Mouse (Mus musculus) megakaryocyte-erythroid progenitor cell, adult 5-6 weeks (primary cell): Measurements from ENCODE around the gene Mtor. TPM values are rescaled to one million over a fixed set of nuclear protein-coding genes. Genes with fewer than 3 reads are reported as not detected.
A peak's percentile ranks its signal among the peaks of the same experiment; 100 is the strongest.

Experiments
- ATAC-seq: replicated peaks from 2 replicates; pipeline ENCODE4 v1.8.0; 2016; ENCODE audit warnings: mild to moderate bottlenecking, inconsistent platforms; ENCODE audit not compliant: severe bottlenecking, poor library complexity, low FRiP score, low TSS enrichment
- total RNA-seq, 2 experiments: library from RNA; stranded (forward) in 1 of 2; stranded (reverse) in 1 of 2; fragments of 200-1000, 215-1000 nt in 1 of 2; fragments of >200 nt in 1 of 2; fragmentation: Nextera tagmentation in 1 of 2; gene quantifications; 2 replicates each; pipeline ENCODE4 v1.2.3; 2014 to 2017

Gene Mtor
- total RNA-seq, 2 experiments from 2014 or later = 12.2 to 26.5 TPM

- no peak for ATAC-seq
Measured at GRCm38 (mm10) chr4:148472436-148473174, 24.2 kb downstream of the Mtor start.

- no peak for ATAC-seq
Measured at GRCm38 (mm10) chr4:148473496-148473895, 25.1 kb downstream of the Mtor start.

DNA sequence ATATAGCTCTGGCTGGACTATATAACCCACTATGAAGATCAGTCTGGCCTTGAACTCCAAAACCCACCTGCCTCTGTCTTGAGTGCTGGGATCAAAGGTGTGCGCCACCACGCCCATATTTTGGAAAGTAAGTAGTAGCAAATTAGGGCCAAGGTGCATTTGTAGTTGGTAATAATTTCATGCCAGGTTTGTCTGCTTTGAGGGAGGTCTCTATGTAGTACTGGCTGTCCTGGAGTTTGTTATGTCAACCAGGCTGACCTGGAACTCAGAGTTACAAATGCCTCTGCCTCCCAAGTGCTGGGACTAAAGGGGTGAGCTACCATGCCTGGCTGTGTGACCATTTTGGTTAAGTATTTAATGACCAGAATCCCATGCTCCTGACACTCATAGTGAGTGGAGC, 31.8 kb downstream of the Mtor start:
- no peak for ATAC-seq

GRCm38 (mm10) chr4:148481557-148482168, 33.3 kb downstream of the Mtor start:
- no peak for ATAC-seq

DNA sequence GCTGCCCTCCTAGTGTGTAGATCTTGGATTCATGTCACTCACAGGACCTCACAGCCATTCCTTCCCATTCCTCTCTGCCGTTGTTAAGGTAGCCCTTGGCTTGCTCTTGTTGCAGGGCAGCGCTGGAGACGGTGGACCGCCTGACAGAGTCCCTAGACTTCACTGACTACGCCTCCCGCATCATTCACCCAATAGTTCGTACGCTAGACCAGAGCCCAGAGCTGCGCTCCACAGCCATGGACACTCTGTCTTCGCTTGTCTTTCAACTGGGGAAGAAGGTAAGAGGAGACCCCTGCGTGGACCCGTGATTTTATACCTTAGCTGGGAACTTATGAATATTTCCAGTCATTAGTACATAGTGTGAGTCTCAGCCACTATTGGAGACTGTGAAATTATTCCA, 36.1 kb downstream of the Mtor start:
- no peak for ATAC-seq

GRCm38 (mm10) chr4:148487841-148488240, 39.4 kb downstream of the Mtor start:
- no peak for ATAC-seq

DNA sequence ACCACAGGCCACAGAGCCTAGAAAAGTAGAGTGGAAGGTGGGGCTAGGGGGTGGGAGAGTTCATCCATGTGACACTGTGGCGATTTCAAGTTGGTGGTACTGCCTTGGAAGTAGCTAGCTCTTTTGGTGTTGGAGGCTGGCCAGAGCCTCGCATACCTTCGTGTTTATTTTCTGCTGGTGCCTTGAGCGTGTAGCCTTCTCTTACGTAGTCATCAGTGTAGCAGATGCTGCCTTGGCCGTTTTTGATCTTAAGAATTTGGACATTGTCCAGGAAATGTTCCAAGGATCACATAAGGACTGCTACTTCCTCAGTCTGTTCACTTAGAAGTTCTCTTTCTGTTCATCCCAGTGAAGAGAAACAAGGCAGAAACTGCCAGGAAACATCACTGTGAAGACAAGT, 42.1 kb downstream of the Mtor start:
- ATAC-seq = no peak

DNA sequence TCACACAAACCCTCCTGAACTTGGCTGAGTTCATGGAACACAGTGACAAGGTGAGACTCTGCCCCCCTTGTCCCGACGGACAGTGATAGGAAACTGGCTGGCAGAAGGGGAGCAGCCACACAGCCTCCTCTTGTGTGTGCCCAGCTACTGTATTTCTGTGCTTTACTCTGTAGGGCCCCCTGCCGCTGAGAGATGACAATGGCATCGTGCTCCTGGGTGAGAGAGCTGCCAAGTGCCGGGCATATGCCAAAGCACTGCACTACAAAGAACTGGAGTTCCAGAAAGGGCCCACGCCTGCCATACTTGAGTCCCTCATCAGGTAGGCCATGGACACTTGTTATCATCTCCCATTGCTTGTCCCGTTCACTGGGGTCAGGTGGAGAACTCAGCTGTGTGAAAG, 43.0 kb downstream of the Mtor start:
- no peak for ATAC-seq

DNA sequence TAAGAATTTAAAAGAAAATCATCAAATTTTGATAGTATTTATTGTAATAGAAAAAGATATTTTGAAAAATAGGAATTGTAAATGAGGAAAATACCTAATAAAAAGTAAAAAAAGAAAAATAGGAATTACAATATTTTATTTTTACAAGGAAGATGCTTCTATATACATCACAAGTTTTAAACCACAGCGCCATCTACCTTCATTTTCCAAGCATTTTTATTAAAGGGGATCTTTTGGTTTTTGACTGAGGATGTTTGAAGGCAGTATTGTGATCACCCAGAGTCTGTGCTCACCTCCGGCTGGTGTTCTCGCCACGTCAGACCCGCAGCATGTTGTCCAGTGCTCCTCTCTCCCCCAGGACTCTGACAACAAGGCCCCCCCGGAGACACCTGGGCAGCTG, 46.7 kb downstream of the Mtor start:
- ATAC-seq = no peak

GRCm38 (mm10) chr4:148495874-148496689, 47.7 kb downstream of the Mtor start:
- ATAC-seq = no peak

DNA sequence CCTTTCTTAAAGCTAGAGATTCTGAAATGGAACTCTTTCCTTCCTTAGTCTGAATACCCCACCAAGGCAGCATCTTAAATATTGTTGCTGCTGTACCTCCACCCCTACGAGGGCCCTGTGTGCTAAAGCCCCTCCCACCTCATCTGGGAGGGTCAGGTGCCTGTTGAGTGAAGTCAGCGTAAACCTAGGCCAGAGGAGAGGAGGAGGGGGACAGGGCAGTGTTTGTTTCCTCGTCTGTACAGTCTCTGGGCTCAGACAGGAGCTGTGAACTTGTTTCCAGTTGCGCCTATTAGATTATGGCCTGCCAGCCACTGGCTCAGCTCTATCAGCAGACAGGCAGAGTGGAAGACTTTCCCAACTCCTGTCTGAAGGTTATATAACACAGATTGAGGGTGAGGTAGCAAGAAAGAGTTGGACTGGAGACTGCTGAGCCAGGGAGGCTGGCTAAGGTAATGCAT, 52.0 kb downstream of the Mtor start, which contains the start of gene Angptl7:
Gene Angptl7, minus strand, starts transcription at position 51 of the 458 bp plus-strand sequence.
- no peak for ATAC-seq

DNA sequence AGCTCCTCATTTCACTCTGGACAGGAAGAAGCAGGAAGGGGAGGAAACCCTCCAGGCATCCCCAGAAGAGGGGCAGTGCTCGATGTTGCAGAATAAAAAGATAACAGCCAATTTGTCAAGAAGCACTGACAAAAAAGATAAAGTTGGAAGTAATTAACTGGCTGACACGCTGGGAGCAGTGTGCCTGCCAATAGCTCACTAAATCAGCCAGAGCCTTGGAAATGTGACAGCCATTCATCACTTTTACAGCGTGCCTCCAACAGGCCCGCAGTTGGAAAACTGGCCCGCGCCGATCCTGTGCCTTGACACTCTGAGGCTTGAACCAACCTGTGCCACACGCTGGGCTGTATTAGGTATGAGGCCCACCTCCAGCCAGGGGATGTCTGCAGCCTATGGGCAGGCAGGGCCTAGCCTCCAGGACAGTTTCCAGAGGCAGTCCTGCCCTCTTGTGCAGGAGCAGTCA, 56.1 kb downstream of the Mtor start:
- ATAC-seq = peak; percentile 40

DNA sequence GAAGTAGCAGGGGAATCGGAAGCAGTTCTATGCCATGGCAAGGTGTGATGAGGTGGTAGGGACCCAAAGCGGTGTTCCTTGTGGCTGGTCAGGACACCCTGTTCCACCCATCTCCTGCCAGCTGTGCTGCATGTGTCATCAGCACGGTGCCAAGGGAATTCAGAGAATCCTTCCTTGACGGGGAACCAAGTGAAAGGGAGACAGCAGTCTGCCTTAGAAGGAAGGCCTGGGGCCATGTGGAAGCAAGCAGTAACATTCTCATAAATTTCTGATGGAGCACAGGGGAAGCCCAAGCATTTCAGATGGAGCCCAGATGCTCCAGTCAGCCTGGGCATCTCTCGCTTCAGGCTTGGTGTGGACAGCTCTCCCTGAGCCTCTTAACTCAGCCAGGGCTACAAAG, 59.2 kb downstream of the Mtor start:
- no peak for ATAC-seq

- no peak for ATAC-seq
Measured at GRCm38 (mm10) chr4:148508084-148508849, 59.9 kb downstream of the Mtor start.

- ATAC-seq = 0 out of 2 replicates have a peak, but pooled peaks have one; percentile 23
Measured at GRCm38 (mm10) chr4:148509450-148510084, 61.2 kb downstream of the Mtor start.

GRCm38 (mm10) chr4:148510691-148511090, 62.3 kb downstream of the Mtor start:
- no peak for ATAC-seq

GRCm38 (mm10) chr4:148511334-148511733, 62.9 kb downstream of the Mtor start:
- ATAC-seq = no peak

- no peak for ATAC-seq
Measured at GRCm38 (mm10) chr4:148513021-148513559, 64.7 kb downstream of the Mtor start.

- ATAC-seq = 0 out of 2 replicates have a peak, but pooled peaks have one; percentile 45
Measured at GRCm38 (mm10) chr4:148515313-148515712, 66.9 kb downstream of the Mtor start.
